Mouse (Mus musculus): ENCODE measurements around the gene Frem2. TPM values are rescaled to one million over a fixed set of nuclear protein-coding genes. Genes with fewer than 3 reads are reported as not detected.

Gene Frem2
- polyA plus RNA-seq, 1 experiment from 2014 or later = 4.0 TPM

GRCm38 (mm10) chr3:53522794-53523193, 134.4 kb downstream of the Frem2 start:
- no peak for DNase-seq (ENCODE audit: extremely low spot score, low spot score)
- 92% methylated on average over 10 of the region's 10 CpGs for WGBS

DNA sequence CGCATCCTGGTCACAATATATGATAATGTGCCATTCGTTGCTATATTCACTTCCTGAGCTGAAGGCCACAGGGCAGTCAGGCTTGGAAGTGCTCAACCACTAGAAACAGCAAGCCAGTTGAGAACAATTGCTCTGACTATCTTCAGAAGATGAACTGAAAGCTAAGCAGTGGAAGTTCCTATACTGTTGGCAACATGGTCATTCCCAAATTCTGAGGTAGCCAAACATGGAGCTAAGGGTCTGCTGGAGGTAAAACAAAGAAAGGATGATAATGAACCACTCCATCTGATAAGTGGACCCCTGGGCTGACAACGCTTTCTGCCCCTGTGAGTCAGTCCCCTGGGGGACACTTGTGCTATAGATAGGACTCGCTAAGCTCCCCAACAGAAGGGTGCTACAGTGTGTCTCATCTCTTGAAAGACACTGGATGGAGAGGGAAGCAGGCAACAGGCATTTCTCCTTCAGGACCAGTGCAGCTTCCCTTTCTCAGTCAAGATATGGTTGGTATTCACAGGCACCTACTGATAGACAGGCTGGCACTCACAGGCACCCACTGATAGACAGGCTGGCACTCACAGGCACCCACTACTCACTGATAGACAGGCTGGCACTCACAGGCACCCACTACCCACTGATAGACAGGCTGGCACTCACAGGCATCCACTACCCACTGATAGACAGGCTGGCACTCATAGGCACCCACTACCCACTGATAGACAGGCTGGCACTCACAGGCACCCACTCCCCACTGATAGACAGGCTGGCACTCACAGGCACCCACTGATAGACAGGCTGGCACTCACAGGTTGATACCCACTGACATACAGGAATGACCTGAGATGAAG, 142.7 kb downstream of the Frem2 start:
- Histone ChIP-seq H3K27me3 (ENCODE audit: poor library complexity, severe bottlenecking) (no peaks in the 10 kb centered on the region), H3K4me1 (no peaks in the 10 kb centered on the region), H3K27ac (no peak overlapping the region), H3K9me3 (no peaks in the 10 kb centered on the region), H3K4me3 (no peak overlapping the region), H3K36me3 (replicated peaks) (peaks cover 9% of the 10 kb centered on the region)
- 89% methylated on average over 4 of the region's 4 CpGs for WGBS
- DNase-seq (ENCODE audit: extremely low spot score, low spot score) = no peak

More at GRCm38 (mm10) chr3:53522794-53523193, 134.4 kb downstream of the Frem2 start:
- H3K36me3 ChIP-seq (replicated peaks) = peaks cover 6% of the 10 kb centered on the region
- H3K27ac ChIP-seq = no peak overlapping the region
- no peaks in the 10 kb centered on the region for H3K4me1 ChIP-seq
- 0 out of 2 replicates have a peak, but pooled peaks cover 4% of the 10 kb centered on the region for H3K27me3 ChIP-seq (ENCODE audit: poor library complexity, severe bottlenecking)
- H3K9me3 ChIP-seq = no peaks in the 10 kb centered on the region
- no peak overlapping the region for H3K4me3 ChIP-seq

DNA sequence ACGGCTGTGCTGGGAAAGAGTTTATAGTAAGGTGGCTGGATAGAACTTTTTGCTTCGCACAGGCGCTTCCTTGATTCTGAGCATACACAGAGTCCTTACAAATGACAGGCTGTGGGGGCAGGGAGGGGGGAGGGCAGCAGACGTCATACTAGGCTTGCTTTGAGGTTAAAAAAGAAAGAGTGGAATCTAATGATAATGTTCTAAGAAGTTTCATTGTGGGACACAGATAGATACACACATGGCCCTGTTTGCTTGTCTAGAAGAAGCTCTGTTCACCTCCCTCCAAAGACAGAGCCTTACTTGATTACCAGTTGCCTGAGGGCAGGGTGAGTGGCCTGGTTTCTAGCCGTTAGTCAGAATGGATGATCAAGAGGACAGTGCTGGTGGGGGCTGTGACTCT, 144.1 kb downstream of the Frem2 start:
- Histone ChIP-seq H3K36me3 (replicated peaks) (peaks cover 4% of the 10 kb centered on the region), H3K9me3 (no peaks in the 10 kb centered on the region), H3K4me1 (no peaks in the 10 kb centered on the region), H3K27ac (no peak overlapping the region), H3K27me3 (ENCODE audit: poor library complexity, severe bottlenecking) (no peaks in the 10 kb centered on the region), H3K4me3 (no peak overlapping the region)
- 68% methylated on average over 5 of the region's 5 CpGs for WGBS
- no peak for DNase-seq (ENCODE audit: extremely low spot score, low spot score)

- H3K4me1 ChIP-seq = 0 out of 2 replicates have a peak, but pooled peaks cover 3% of the 10 kb centered on the region
- DNase-seq (ENCODE audit: extremely low spot score, low spot score) = no peak
- H3K36me3 ChIP-seq (replicated peaks) = no peaks in the 10 kb centered on the region
- H3K27me3 ChIP-seq (ENCODE audit: poor library complexity, severe bottlenecking) = no peaks in the 10 kb centered on the region
- H3K27ac ChIP-seq = no peak overlapping the region
- no peaks in the 10 kb centered on the region for H3K9me3 ChIP-seq
- no peak overlapping the region for H3K4me3 ChIP-seq
- WGBS = 83% methylated on average over 6 of the region's 6 CpGs
These were observed 154.7 kb downstream of the Frem2 start for GRCm38 (mm10) chr3:53502428-53502827.

GRCm38 (mm10) chr3:53498351-53498905, 158.7 kb downstream of the Frem2 start:
- H3K27ac ChIP-seq = no peak overlapping the region
- H3K36me3 ChIP-seq (replicated peaks) = no peaks in the 10 kb centered on the region
- DNase-seq (ENCODE audit: extremely low spot score, low spot score) = no peak
- no peaks in the 10 kb centered on the region for H3K9me3 ChIP-seq
- WGBS = 93% methylated on average over 6 of the region's 6 CpGs
- H3K4me1 ChIP-seq = 0 out of 2 replicates have a peak, but pooled peaks cover 3% of the 10 kb centered on the region
- no peaks in the 10 kb centered on the region for H3K27me3 ChIP-seq (ENCODE audit: poor library complexity, severe bottlenecking)
- no peak overlapping the region for H3K4me3 ChIP-seq

GRCm38 (mm10) chr3:53488353-53488752, 168.8 kb downstream of the Frem2 start, which contains the start of gene Stoml3:
Gene Stoml3, plus strand, starts transcription at chr3:53488653.
- Histone ChIP-seq H3K4me1 (peaks cover 4% of the 10 kb centered on the region; the same call in 1 of the 2 replicates), H3K4me3 (no peak within 1 kb of the TSS), H3K9me3 (no peaks in the 10 kb centered on the region), H3K27ac (no peak within 1 kb of the TSS), H3K27me3 (ENCODE audit: poor library complexity, severe bottlenecking) (no peaks in the 10 kb centered on the region), H3K36me3 (replicated peaks) (peaks cover 5% of the 10 kb centered on the region; the same call in 1 of the 2 replicates)
- no peak for DNase-seq (ENCODE audit: extremely low spot score, low spot score)
- WGBS = 82% methylated on average over 6 of the region's 6 CpGs

GRCm38 (mm10) chr3:53486996-53487576, 170.1 kb downstream of the Frem2 start:
- H3K4me3 ChIP-seq = no peak overlapping the region
- no peaks in the 10 kb centered on the region for H3K9me3 ChIP-seq
- no peak overlapping the region for H3K27ac ChIP-seq
- H3K4me1 ChIP-seq = peaks cover 4% of the 10 kb centered on the region; the same call in 1 of the 2 replicates
- H3K36me3 ChIP-seq (replicated peaks) = peaks cover 13% of the 10 kb centered on the region
- H3K27me3 ChIP-seq (ENCODE audit: poor library complexity, severe bottlenecking) = no peaks in the 10 kb centered on the region
- WGBS = 77% methylated on average over 9 of the region's 9 CpGs
- no peak for DNase-seq (ENCODE audit: extremely low spot score, low spot score)

DNA sequence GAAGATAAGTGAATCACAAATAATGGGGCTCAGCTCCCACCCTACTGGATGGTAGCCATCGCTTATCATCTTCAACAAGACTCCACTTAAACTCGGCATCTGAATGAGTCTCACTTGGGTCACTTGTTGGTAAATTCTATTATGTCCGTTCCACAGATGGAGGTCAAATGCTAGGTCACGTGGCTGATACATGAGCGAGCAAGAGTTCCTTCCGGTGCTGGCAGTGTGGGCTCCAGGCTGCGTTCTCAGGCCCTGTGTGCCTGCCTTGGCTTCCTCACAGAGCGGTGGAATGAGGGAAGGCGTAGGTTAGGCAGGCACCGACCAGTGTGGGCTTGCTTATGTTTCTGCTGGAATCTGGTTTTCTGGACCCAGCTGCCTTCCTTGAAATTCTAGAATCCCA, 170.6 kb downstream of the Frem2 start:
- no peaks in the 10 kb centered on the region for H3K9me3 ChIP-seq
- WGBS = 85% methylated on average over 10 of the region's 10 CpGs
- peaks cover 18% of the 10 kb centered on the region for H3K36me3 ChIP-seq (replicated peaks)
- no peak overlapping the region for H3K27ac ChIP-seq
- H3K27me3 ChIP-seq (ENCODE audit: poor library complexity, severe bottlenecking) = no peaks in the 10 kb centered on the region
- H3K4me1 ChIP-seq = peaks cover 4% of the 10 kb centered on the region; the same call in 1 of the 2 replicates
- H3K4me3 ChIP-seq = no peak overlapping the region
- no peak for DNase-seq (ENCODE audit: extremely low spot score, low spot score)

DNA sequence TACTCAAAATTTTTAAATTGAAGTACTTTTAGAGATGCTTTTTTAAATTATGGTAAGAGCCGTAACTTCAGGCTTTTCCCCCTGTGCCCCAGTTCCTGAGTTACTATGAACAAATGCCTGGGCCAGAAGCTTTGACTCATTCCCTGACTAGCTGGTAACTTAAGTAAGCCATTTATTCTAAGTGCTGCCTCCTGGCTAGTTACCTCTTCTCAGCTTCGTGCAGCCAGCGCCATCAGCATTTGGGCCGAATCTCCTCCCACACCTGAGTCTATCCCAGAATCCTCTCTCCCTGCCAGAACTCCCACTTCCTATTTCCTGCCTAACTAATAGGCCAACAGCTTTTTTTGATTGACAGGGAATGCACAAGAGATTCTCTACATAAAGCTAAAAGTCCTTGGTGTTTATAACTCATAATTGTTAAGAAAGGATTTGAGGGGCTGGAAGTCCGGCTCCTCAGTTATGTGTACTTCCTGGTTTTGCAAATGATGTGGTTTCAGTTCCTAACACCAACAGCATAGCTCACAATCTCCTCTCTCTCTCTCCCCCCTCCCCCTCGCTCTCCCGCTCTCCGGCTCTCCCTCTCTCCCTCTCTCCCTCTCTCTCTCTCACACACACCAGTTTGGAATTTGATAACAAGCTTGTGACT, 173.6 kb downstream of the Frem2 start:
- Histone ChIP-seq H3K36me3 (replicated peaks) (peaks cover 49% of the 10 kb centered on the region), H3K27me3 (ENCODE audit: poor library complexity, severe bottlenecking) (no peaks in the 10 kb centered on the region), H3K4me3 (no peak overlapping the region), H3K4me1 (peaks cover 4% of the 10 kb centered on the region; the same call in 1 of the 2 replicates), H3K9me3 (no peaks in the 10 kb centered on the region), H3K27ac (no peak overlapping the region)
- DNase-seq (ENCODE audit: extremely low spot score, low spot score) = no peak
- WGBS = 92% methylated on average over 8 of the region's 8 CpGs

GRCm38 (mm10) chr3:53478419-53479046, 178.6 kb downstream of the Frem2 start:
- Histone ChIP-seq H3K27ac (no peak overlapping the region), H3K36me3 (replicated peaks) (peaks cover 94% of the 10 kb centered on the region), H3K4me1 (no peaks in the 10 kb centered on the region), H3K9me3 (no peaks in the 10 kb centered on the region), H3K4me3 (no peak overlapping the region), H3K27me3 (ENCODE audit: poor library complexity, severe bottlenecking) (no peaks in the 10 kb centered on the region)
- WGBS = 96% methylated on average over 30 of the region's 30 CpGs
- DNase-seq (ENCODE audit: extremely low spot score, low spot score) = no peak

DNA sequence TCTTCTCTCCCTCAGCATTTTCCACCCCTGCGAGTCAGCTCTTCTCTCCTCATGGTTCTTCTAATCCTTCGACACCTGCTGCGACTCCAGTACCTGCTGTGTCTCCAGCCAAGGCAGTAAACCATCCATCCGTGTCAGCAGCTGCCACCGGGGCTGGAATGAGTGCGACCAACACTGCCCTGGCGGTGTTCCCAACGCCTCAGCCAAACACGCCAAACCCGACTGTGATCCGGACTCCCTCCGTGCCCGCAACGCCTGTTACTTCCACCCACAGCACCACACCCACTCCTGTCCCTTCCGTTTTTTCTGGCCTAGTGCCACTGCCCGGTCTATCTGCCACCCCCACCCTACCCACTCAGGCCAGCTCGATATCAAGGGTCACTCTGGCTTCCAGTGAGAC, 179.7 kb downstream of the Frem2 start:
- no peak for DNase-seq (ENCODE audit: extremely low spot score, low spot score)
- 95% methylated on average over 17 of the region's 17 CpGs for WGBS
- Histone ChIP-seq H3K4me3 (no peak overlapping the region), H3K9me3 (no peaks in the 10 kb centered on the region), H3K4me1 (no peaks in the 10 kb centered on the region), H3K27ac (no peak overlapping the region), H3K36me3 (replicated peaks) (peaks cover 98% of the 10 kb centered on the region), H3K27me3 (ENCODE audit: poor library complexity, severe bottlenecking) (no peaks in the 10 kb centered on the region)

DNA sequence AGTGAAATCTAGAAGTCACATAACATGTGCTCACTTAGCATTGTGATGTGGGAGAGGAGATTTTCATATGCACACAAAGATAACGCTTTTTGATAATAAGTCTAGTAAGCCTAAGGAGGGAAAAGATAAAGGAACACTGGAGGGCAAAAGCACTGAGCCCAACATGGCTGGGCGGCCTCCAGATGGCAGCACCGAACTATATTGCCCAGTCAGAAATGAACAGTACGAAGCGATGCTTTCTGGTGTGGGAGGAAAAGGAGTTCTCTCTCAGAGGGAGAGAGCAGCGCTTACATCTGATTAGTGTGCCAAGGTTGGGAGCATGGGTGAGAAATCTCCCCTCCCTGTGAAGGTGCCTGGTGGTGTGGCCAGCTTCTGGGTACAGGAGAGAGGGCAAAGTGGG, 181.3 kb downstream of the Frem2 start:
- Histone ChIP-seq H3K4me1 (no peaks in the 10 kb centered on the region), H3K36me3 (replicated peaks) (peaks cover 98% of the 10 kb centered on the region), H3K27me3 (ENCODE audit: poor library complexity, severe bottlenecking) (no peaks in the 10 kb centered on the region), H3K4me3 (no peak overlapping the region), H3K9me3 (no peaks in the 10 kb centered on the region), H3K27ac (no peak overlapping the region)
- no peak for DNase-seq (ENCODE audit: extremely low spot score, low spot score)
- 72% methylated on average over 6 of the region's 6 CpGs for WGBS
